Mouse (Mus musculus) right cerebral cortex, postnatal 25 days (tissue): ENCODE results near the gene Focad.
A peak's percentile ranks its signal among the peaks of the same experiment; 100 is the strongest.

Experiments used
- DNase-seq: peaks from one replicate; pipeline ENCODE4 v3.0.0; 2022

Focad gene

DNA sequence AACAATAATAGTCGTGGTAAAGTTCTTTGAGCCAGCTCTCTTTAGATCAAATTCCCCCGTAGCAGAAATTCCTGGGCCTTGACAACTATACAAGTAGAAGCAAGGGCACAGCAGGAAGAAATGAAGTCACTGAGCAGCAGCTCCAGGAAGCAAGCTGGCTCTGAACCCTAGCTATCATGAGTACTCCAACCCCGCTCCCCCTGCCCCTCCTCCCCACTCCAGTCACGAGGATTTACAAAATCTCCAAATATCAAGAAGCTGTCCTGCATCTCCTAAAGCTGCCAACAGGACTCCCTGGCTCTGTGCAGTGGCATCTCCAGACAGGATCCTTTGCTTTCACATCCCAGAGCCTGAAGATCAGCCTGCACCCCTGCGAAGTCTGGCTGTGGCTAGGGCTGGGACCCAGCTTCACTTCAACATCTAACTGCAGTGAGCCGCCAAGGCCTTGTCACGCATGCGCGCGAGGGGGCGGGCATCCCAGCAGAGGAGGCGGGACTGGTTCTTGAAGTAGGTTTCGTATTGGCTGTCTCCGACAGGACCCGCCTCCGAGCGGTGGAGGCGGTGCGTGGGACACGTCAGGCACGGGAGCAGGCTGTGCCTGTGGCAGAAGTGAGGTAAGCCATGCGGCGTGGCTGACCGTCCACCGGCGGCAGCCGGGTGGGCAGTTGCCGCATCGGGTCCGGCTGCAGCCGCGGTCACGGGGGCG lies at the start of gene Focad:
Gene Focad, plus strand, starts transcription at position 568 of the 706 bp plus-strand sequence.
- peak; percentile 98 for DNase-seq

DNA sequence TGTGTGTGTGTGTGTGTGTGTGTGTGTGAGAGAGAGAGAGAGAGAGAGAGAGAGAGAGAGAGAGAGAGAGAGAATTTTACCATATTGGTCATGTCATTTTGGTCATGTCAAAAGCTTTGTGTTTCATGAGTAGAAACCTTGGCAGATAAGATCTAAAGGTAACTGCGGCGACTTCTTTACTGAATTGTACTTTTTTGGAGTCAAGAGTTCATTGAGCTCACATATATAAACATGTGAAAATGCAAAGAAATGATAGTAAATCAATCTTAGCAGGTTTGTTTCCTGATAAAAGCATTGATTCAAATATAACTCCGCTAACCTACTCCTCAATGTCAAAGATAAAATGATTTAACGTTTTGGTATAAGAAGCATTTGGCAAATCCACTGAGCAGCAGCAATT lies 49.3 kb upstream of the Focad start:
- no peak for DNase-seq

DNA sequence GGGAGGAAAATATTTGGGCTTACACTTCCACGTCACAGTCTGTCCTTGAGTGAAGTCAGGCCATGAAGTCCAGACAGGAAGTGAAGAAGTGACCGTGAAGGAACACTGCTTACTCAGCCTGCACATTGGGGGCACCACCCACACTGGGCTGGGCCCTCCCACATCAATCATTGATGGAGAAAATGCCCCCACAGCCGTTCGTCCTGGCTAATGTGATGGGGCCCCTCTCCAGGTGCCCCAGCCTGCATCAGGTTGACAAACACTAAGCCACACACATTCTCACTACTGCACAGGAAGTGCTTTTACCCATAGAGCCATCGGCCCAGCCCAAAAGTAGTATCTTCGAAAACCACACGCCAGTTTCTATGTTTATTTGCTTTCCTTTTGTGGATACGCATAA lies 48.1 kb upstream of the Focad start:
- no peak for DNase-seq

DNA sequence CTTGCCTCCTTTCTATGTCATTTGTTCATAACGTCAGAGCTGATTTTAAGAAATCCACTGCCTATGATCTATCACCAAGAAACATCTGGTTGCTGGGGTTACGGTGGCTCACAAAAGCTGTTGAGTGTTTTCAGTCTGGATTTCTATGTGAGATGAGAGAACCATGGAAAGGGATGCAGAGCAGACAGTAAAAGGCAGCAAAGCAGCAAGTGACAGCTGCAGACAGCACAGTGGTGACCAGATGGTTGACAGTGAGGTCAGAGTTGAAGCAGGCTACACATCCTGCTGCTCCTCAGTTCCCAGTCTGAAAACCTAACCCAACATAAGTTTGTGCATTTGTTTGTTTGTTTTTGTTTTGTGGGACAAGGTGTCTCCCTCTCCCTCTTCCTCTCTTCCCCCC lies 19.0 kb upstream of the Focad start:
- DNase-seq = no peak

DNA sequence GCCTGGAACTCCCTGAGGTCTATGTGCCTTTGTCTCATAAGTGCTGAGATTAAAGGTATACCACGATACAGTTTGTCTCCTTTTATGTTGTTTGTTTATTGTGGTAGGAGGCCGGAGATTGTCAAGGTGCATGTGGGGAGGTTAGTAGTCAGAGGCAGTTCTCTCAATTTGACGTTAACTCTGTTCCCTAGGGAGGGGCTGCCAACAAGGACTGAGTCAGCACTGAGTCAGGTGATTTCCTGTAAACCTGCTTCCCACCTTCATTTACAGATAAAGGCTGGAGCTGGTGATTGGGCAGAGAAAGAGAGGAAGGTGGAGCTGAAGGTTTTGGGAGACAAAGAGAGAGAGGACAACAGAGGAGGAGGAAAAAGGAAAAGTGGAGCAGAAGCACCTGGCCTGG lies 15.4 kb upstream of the Focad start:
- no peak for DNase-seq

DNA sequence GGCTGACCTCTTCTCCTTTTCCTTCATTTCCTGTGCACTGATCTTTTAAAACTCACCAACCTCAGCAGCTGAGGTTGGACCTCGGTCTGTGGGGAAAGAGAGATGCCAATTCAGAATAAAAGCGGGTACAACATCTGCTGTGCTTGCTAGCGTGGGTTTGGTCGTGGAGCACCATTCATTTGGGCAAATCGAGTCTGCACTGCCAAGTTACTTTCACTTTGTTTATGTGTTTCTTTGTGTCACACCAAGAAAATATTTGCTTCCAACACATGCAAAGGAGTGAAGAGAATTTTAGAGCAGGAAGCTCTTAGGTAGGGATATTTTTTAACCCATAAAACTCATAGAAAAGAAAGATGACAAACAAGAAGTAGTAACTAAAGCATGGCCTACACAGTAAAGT lies 13.0 kb upstream of the Focad start:
- no peak for DNase-seq

DNA sequence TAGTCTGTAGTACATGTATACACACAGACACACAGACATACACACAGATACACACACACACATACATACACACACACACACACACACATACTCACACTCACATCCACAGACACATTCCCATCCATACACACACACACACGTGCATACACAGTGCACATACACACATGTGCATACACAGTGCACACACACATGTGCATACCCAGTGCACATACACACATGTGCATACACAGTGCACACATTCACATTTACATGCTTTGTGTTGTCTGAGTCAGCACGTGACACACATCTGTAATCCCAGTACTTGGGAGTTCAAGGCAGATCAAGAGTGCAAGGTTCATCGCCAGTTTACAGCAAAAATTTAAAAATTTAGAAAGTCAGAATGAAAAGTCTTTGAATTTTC lies 12.5 kb upstream of the Focad start:
- no peak for DNase-seq

DNA sequence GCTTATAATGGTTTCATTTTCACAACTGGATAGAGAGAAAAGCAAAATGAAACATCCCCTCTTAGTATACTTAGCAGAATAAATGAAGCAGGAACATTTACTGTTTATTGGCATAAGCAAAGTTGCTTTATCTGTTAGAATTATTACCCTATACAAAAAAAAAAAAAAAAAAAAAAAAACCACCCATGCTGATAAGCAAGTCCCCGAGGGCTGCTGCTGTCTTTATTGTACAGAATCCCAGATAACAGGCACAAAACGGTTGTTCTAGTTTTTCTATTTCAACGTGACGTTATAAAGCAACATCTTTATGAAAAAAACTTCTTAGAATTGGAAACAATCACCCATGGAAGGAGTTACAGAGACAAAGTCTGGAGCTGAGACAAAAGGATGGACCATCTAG lies 12.0 kb upstream of the Focad start:
- DNase-seq = no peak

DNA sequence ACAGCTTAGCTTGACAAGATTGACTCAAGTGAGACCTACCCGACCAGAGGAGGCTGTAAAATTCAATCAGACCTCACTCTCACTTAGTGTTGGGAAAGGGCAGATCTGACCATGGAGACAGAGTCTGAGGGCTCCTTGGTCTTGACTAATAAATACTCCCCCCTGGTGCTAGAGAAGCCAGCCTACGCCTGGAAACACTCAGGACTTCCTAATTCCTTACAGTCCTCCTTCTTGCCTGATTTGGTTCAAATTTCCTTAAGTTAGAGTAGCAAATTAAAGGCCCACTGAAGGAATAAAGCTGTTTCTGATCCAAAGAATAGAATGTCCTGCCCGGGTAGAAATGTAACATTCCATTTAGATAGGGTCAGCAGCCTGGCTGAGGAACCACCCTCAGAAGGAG lies 10.6 kb upstream of the Focad start:
- no peak for DNase-seq

DNA sequence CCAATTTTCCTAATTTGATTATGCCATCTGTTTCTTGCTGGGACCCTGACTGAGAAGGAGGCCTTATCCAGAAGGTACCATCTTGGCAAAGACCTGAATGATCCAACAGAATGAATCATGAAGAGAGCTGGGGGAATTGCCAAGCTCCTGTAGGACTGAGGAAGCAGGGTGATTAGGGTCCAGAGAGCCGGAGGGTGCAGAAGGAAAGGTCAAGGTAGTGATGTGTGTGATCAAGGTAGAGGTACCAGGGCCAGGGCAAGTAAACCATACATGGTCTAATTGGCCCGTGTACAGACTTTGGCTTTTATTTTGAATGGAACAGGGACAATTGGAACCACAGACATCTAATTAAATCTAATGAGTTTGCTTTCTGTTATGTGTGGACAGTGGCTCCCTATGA lies 4.1 kb upstream of the Focad start:
- DNase-seq = no peak

DNA sequence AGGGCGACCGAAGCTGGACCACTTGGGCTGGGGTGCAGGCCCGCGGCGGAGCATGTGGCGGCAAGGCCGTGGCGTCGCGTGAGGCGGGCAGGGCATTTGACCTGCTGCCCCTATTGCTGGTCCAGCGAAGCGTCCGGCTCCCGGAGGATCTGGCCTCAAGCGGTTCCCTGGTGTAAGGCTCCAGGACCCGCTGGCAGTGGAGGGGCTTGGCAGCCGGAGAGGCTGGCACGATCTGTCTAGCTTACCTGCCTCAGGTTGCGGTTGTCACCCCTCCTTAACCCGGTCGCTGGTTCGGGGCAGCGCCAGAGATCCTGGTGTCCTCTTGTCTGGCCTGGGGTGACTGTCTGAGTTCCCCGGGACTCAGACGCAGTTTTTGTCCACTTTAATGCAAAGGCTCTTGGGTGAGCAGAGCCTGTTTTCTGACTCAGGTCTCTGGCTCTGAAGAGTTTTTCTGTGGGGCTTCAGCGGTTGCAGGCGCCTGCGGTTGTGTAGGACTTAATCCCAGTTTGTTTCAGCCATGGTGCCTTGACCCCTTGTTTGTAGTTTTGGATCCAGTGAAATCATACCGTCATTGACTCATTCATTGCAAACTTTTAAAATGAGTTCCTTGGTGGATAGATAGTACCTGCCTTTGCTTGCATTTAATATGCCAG lies 465 bp downstream of the Focad start:
- no peak for DNase-seq

DNA sequence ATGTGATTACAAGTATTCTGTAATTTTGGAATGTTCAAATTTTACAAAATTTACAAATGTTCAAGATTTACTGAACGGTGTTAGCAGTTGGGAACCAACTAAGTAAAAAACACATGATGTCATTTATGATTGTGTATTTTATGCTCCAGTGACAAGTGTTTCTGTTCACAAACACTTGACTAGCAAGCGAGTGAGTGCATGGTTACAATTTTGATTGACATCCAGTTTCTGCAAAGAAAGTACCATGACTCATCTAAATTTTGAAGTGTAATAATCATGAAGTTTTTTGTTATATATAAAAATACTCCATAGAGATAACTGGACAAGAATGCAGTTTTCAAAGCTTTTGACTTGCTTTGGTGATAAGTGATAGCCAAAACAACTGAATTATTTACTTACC lies 1.3 kb downstream of the Focad start:
- DNase-seq = no peak

DNA sequence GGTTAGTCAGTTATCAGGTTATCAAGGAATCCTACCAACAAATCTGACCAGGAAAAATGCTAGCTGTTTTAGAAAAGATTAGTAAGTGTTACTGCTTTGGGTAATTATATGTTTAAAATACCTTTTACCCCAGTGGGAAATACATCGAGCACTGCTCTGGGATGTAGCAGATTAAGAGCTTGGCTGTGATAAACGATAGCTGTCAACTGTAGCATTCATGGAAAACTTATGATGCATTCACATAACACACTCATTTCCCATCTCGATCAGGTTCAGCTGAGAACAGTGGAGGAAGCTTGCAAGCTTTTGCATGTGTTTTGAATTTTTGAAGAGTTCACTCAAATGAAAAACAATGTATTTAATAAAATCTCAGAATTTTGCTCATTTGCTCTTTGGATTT lies 14.2 kb downstream of the Focad start:
- DNase-seq = no peak

DNA sequence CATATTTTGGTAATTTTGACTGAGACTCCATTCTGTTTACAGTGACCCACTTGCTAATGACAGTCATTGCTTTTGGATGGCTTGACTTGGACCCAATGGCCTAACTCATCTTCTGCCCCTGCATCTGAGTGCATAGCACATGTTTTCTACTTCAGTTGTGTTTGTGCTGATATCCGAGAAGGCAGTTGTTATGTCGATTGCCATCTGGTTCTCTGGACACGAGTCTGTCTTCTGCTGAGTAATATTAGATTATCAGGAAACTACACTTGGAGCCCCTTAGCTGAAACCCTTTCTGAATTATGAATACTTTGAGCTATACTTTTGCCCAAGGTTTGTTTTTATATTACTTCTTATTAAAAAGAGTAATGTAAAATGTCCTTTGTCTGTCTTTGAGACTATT lies 22.9 kb downstream of the Focad start:
- no peak for DNase-seq

DNA sequence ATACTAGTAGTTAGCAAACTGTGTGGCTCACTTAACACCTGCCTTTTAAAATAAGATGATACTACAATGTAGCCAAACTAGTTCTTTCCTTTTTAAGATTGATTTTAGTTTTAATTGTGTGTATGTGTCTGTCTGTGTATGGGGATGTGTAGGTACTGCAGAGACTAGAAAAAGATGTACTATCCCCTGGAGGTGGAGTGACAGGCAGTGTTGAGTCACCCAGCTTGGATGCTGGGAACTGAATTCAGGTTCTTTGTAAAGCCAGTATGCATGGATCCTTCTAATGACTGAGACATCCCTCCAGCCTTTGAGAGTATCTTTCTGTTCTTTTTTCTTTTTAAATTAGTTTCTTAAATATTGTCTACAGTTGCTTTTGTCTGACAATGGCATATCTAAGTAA lies 23.5 kb downstream of the Focad start:
- no peak for DNase-seq

DNA sequence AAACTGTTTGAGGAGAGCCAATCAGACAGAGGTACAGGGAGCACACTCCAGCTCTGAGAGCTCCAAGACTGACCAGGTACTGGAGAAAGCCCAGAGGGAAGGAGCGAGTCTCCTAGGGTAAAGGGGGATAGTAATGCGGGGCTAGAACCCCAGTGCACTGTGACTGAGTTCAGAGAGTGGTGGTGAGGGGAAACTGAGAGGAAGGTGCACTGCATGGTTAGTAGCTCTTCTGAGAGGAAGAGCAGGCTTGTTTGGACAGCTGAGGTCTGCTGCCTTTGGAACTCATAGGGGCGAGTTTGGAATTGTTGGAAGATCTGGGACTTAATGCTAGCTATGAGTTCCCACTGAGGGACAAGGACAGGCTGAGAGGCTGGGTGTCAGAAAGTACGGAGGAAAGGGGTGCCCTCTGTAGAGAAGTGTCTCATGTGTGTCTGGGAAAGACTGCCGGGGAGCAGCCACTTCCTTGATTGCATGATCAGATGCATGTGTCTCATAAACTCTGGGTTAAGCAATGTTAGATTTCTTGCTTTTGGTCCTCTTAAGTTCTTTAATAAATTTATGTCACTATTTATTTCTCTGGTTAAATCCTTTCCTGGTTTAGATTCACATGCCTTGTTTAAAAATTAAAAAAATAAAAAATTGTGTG lies 24.4 kb downstream of the Focad start:
- DNase-seq = no peak

DNA sequence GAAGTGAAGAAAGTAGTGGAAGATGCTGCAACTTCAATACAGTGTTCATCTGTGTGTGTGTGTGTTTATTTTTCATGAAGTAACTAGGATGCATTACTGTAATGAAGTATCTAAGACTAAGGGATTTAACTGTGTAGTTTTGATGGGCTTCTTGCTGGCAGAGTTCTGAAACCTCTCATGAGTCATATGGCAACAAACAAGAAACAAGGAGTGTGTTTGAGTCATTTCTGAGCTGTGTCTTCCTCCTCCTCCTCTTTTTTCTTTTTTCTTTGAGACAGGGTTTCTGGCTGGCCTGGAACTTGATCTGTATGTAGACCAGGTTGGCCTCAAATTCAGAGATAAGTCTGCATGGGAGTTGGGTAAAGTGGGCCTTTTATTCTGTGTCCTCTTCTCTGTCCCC lies 25.7 kb downstream of the Focad start:
- DNase-seq = no peak

DNA sequence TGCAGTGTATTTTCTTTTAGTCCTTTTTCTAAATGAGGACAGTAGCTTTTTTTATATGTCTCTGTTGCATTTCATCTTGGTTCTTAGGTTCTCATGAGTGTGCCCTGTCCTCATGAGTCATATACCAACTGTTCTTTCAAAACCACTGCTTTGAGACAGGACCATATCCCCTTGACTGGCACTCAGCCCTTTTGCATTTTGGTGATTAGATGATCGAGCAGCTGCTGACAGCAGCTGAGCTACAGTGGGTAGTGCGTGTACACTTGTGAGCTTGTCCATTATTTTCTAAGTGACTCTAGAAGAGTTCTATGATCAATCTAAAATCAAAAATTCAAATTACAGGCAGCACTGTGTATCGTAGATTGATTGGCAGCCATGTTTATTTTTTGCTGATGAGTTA lies 28.0 kb downstream of the Focad start:
- DNase-seq = no peak

DNA sequence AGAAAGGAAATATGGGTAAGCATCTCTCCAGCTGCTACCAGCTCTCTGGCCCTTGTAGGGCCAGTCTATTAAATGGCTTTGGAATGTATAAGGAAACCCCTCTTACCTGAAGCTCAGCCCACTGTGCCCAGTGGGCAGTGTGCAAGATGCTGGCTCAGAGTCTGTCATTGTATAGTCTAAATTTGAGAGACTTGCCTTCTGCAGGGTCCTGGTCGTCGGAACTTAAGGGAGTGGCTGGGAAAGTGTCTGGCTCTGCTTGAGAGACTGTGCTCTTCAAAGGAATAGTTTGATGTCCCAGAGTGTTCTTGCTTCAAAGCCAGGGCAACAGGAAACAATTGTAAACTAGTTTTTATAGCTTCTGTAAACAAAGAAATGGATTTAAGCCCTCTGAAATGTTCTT lies 41.5 kb downstream of the Focad start:
- no peak for DNase-seq

DNA sequence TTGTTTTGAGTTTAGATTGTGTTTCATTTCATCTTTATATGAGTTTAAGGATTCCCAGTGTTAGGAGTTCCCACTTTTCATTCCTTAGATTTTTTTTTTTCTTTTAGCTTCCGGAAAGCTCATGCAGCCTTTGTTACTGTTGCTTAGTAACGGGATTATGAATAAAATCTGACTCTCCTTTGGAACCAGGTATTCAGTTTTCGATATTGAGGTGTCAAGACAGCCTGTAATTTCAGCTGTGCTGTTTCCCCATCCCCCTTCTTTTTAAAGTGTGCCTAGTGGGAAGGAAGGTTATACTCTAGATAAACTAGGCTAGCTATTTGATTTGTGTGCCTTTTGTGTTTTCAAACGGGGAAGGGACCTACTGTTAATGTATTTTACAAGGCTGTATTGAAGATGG lies 42.1 kb downstream of the Focad start:
- DNase-seq = no peak

DNA sequence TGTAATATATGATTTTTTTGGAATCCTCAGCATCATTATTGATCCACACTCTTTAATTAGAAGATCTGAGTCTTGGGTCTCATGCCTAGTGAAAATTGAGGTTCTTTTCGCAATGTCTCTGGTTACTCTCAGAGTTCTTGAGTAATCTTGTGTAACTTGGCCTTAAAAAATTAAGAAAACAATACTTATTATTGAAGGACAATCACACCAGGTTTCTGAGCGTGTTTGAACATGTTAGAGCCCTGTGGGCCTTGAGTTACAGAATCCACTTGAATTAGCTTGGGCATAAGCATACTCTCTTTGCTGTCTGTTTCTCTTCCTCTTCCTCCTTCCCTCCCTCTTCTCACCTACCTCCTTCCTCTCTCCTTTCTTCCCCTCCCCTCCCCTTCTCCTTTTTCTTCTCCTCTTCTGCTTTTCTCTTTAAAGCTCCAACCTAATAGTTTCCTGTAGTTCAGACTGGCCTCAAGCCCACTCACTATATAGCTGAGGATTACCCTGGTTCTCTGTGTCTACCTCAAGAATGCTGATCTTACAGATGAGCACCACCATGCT lies 44.0 kb downstream of the Focad start:
- DNase-seq = no peak

DNA sequence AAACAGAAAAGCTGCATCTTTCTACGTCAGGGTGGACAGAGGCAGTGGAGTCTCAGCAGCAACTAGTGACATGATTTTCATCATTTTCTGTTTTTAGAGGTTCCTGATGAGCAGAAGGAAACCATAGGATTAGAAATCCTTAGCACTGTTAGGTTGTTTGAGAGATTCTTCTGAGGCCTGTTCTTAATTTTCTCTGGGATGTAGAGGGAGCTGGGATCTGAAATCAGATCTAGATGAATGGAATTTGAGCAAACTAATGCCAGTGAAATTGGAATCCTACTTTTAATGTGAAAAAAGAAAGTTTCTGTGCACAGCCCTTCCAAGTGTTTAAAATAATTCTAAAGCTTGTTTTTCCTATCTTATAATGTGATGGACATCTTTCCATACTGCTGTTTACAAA lies 55.0 kb downstream of the Focad start:
- no peak for DNase-seq

DNA sequence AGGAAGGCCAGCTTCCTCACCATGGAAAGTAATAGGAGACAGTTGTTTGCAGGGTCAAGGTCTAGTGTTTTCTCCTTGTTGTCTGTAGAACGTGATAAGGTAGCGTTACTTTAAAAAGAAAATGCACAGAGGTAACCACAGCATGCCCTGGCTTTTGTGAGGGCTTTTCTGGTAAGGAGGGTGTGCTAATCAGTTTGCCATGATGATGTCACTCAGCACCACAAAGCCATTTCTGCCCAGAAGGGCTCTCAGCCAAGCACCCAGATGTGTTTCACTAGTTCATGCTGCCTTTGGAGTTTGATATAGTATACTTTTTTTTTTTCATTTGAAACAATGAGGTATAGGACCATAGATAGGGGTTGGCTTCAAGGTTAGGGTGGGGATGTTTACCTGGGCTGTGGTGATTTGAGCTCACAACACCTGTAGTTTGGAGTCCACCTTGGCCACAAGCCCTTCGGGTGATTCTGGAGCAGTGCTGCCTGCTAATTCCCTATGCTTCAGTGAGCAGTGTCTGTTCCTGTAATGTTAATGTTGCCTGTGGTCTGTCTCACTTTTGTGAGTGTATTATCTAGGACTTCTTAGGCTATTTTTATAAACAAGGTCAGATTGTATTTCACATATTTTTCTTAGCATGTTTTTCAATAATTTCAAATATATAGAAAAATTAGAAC lies 61.2 kb downstream of the Focad start:
- no peak for DNase-seq

DNA sequence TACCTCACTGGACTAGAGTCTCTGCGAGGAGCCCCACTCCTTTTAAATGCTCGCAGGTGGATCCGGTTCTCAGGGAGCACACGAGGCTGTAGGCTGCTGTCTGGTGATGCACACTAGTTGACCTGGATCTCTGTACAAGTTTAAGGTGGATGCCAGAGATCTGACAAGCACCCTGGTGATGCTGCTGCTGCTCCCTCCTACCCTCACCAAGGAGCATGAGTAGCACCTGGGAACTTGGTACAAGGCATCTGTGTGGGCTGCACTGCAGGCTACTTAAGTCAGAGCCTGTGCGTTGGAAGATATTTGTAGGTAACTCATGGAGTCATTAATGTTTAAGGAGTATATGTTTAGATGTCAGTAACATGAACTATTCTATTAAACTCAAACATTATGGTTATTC lies 62.5 kb downstream of the Focad start:
- DNase-seq = no peak
